Mouse (Mus musculus) thymus, postnatal 0 days (tissue): Measurements from ENCODE around the gene Inf2. TPM values are rescaled to one million over a fixed set of nuclear protein-coding genes. Genes with fewer than 3 reads are reported as not detected.

Source experiments
- DNase-seq: peaks from one replicate; pipeline ENCODE4 v3.0.0-alpha.2; 2015; ENCODE audit warnings: low spot score
- microRNA-seq: library from miRNA; unstranded; fragments of <30 nt; microRNA quantifications from one replicate; pipeline ENCODE4, GENCODE M21; 2016; ENCODE audit warnings: borderline number of aligned reads
- polyA plus RNA-seq: library from polyadenylated mRNA; unstranded; fragments of >200 nt; fragmentation: Nextera tagmentation; extraction: Ambion mirVana; gene quantifications from 2 replicates; pipeline ENCODE4 v1.2.1, GENCODE M21; 2015

Inf2 gene
- polyA plus RNA-seq, 1 experiment from 2014 or later = 3.1 TPM

DNA sequence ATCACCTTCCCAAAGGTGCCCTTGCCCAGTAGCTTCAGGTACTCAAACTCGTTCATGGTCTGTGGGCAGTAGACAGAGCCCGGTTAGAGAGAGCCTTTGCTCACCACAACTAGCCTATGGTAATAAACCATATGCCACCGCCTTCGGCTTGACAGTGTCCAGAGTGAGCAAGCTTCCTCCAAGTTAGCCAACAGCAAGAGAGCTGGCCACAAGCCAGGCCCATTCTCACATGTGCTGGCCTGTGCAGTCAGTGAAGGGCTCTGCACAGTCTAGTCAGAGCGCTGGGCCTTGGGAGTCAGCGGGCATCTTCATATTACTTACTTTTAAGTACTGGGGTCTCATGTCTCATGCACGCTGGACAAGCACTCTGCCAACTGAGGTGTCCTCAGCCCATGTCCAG lies 70.0 kb downstream of the Inf2 start:
- no peak for DNase-seq

- DNase-seq = no peak
Observed at GRCm38 (mm10) chr12:112659109-112659508, 70.5 kb downstream of the Inf2 start.

DNA sequence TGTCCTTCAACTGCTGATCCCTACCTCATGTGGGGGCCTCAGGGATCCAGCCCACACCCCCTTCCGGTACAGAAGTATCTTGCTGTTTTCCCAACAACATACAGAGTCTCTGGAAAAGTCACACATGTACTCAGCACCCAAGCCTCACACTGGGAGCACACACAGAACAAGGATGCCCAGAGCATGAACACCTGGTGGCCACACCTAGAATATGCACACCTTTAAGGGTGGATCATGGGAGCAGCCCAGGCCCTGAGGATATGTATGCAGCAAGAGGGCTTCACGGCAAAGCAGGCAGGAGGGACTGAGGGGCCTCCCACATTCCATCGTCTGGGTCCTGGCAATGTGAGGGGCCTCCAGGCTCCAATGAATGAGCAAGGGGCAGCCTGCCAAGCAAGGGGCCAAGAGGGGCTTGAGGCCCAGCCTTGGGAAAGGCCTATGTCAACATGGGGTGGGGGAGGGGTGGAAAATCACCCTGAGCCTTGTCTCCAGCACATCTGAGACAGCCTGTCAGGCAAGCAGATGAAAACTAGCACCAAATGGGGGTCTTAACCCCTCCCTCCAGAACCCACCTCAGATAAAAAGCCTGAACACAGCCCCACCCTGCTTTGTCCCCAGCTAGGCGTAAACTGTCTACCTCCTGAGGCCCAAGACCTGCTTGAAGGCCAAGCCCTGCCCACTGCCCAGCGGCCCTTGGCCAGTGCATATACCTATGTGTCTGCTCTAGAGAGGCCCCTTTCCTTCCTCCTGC lies 72.2 kb downstream of the Inf2 start:
- DNase-seq = no peak

GRCm38 (mm10) chr12:112661327-112661605 lies 72.7 kb downstream of the Inf2 start:
- no peak for DNase-seq

DNA sequence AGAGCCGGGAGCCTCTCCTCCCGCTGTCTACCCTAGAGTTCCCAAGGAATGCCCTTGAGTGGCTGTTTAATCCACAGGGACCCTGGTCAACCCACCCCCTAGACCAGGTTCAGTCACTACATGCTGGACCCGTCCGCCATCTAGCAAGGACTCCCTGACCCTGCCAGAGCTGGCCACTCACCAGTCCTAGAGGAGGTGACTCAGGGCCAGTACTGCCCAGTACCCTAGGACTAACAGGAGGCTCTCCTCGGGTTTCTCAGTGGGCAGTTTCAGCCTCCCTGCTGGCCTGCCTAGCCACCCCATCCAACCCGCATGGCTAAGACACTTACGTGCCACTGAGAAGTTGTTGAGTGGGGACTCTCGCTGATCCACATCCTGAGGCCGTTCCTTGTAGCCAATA lies 73.3 kb downstream of the Inf2 start:
- DNase-seq = no peak

GRCm38 (mm10) chr12:112663303-112663702 lies 74.7 kb downstream of the Inf2 start:
- no peak for DNase-seq

- no peak for DNase-seq
Observed at GRCm38 (mm10) chr12:112663716-112664115, 75.1 kb downstream of the Inf2 start.

GRCm38 (mm10) chr12:112664124-112664523 lies 75.5 kb downstream of the Inf2 start:
- no peak for DNase-seq

GRCm38 (mm10) chr12:112664656-112665055 lies 76.1 kb downstream of the Inf2 start:
- no peak for DNase-seq

Small RNAs within 50 kb of the gene (microRNA-seq; reads per million reads assigned to microRNA genes)
- not detected for gene Mir6939

Other genes starting within 250 kb of the Inf2 start
- 0.06 and 0.09 TPM in 2 replicates for gene A530016L24Rik, start 99.3 kb upstream of the Inf2 start, polyA plus RNA-seq
- gene Tmem179, start 72.0 kb upstream of the Inf2 start, polyA plus RNA-seq = 0.08 and 0.18 TPM in 2 replicates
- gene Adssl1, start 31.3 kb downstream of the Inf2 start, polyA plus RNA-seq = 10.1 and 10.6 TPM in 2 replicates
- gene Siva1, start 55.9 kb downstream of the Inf2 start, polyA plus RNA-seq = 174 and 203 TPM in 2 replicates
- gene Akt1, start 86.1 kb downstream of the Inf2 start, polyA plus RNA-seq = 60.8 and 80.4 TPM in 2 replicates
- gene Zbtb42, start 90.0 kb downstream of the Inf2 start, polyA plus RNA-seq = 2.6 and 2.8 TPM in 2 replicates
- 4.3 and 4.9 TPM in 2 replicates for gene Cep170b, start 131.7 kb downstream of the Inf2 start, polyA plus RNA-seq
- gene Pld4, start 171.9 kb downstream of the Inf2 start, polyA plus RNA-seq = 46.2 and 49.3 TPM in 2 replicates
- 1.0 and 1.2 TPM in 2 replicates for gene Ahnak2, start 213.9 kb downstream of the Inf2 start, polyA plus RNA-seq
- gene Clba1, start 220.2 kb downstream of the Inf2 start, polyA plus RNA-seq = 4.8 and 4.9 TPM in 2 replicates
- gene Cdca4, start 240.6 kb downstream of the Inf2 start, polyA plus RNA-seq = 147 and 151 TPM in 2 replicates